Mouse (Mus musculus): ENCODE data around the gene Tpp1.

DNA sequence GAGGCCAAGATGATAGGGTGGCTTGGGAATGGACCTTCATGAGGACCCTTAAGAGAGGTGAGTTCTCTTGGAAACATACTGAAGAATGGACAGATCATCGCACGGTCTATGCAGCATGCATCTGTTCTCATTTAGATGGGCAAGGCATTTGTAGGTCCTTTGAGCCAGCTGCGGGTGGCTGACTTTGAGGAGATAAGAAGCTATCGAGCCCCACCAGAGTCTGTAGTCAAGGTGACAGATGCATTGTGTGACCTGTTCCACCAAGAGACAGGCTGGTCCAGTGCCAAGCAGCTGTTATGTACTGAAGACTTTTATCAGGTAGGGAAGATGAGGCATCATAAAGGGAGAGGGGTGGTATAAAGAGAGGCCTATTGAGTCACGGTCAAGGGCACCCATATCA lies 43.3 kb downstream of the Tpp1 start:
- TF ChIP-seq CTCF (IDR thresholded peaks at IDR 0.05; ENCODE audit: low read depth) (no peak), EP300 (IDR thresholded peaks at IDR 0.05; ENCODE audit: low read depth) (peak; percentile 32; the same call in 1 of the 2 replicates)
